Mouse (Mus musculus): ENCODE measurements around the gene Tmem184a.

- TF ChIP-seq CEBPB (IDR thresholded peaks at IDR 0.05; ENCODE audit: insufficient read depth, poor library complexity, severe bottlenecking) = no peak
- no peak for TF ChIP-seq MAX (IDR thresholded peaks at IDR 0.05; ENCODE audit: low read depth)
- no peak for TF ChIP-seq POLR2AphosphoS2 (IDR thresholded peaks at IDR 0.05; ENCODE audit: insufficient read length, low read depth)
- TF ChIP-seq POLR2A (IDR thresholded peaks at IDR 0.05; ENCODE audit: insufficient read length, low read depth) = no peak
- no peak for TF ChIP-seq E2F4 (IDR thresholded peaks at IDR 0.05; ENCODE audit: insufficient read depth)
- no peak for TF ChIP-seq USF1 (IDR thresholded peaks at IDR 0.05; ENCODE audit: low read depth)
- TF ChIP-seq MYOD1 (IDR thresholded peaks at IDR 0.05; ENCODE audit: control insufficient read depth in 1 of 3, insufficient read length in 2 of 3, low read depth in 2 of 3) = no peak
These were observed 12.4 kb upstream of the Tmem184a start for GRCm38 (mm10) chr5:139832125-139832524.

All from myocyte (in vitro differentiated cells).